20 mouse cellular contexts compared by ENCODE assay signal in genomic region chr17:50160904-50161805, GRCm38 (mm10). TPM values are rescaled to one million over a fixed set of nuclear protein-coding genes. Genes with fewer than 3 reads are reported as not detected.
A peak's percentile ranks its signal among the peaks of the same experiment; 100 is the strongest.
DNase-seq lines count a peak whose midpoint lies in the region; ATAC-seq lines count a peak whose summit lies in the region.
"Had no signal": no experiment of that assay in that cellular context is flagged by ENCODE, and none has a peak within 500 bp of the region (broad histone marks: within the 10 kb centered on the region; RNA-seq: fewer than 3 reads in every experiment).

No protein-coding gene starts in this region.

- 67% methylated on average over 20 of the region's 20 CpGs for WGBS in hindbrain, embryonic 12.5 days
- 79% methylated on average over 20 of the region's 20 CpGs for WGBS in hindbrain, embryonic 11.5 days
- 73% methylated on average over 20 of the region's 20 CpGs for WGBS in liver, embryonic 13.5 days (ENCODE audit: insufficient replicate concordance)
- WGBS in liver, embryonic 12.5 days (ENCODE audit: insufficient replicate concordance): 69% methylated on average over 20 of the region's 20 CpGs
- WGBS in embryonic facial prominence, embryonic 14.5 days: 67% methylated on average over 20 of the region's 20 CpGs
- 77% methylated on average over 20 of the region's 20 CpGs for WGBS in forebrain, embryonic 14.5 days

- no peak for DNase-seq in hindbrain, embryonic 11.5 days (ENCODE audit: low spot score)
- no peak for DNase-seq in liver, embryonic 13.5 days
- peak; percentile 65 for DNase-seq in embryonic facial prominence, embryonic 14.5 days (ENCODE audit: low spot score)
- DNase-seq in kidney, postnatal 10 days: peak; percentile 19
- no peak for DNase-seq in forebrain, embryonic 14.5 days (ENCODE audit: low spot score)
- DNase-seq: cerebellum, adult 9-10 months; heart, postnatal 10 days; layer of hippocampus, adult 9-11 months; left cerebral cortex, postnatal 4 days; lung, embryonic 14.5 days; lung, postnatal 36 days; right cerebral cortex, postnatal 4 days had no signal

- H3K27ac ChIP-seq in hindbrain, embryonic 12.5 days: peak overlapping the region; percentile 6; the same call in 1 of the 2 replicates
- no peak overlapping the region for H3K27ac ChIP-seq in hindbrain, embryonic 11.5 days (ENCODE audit: low read depth, low read length)
- peak overlapping the region; percentile 41 for H3K27ac ChIP-seq in liver, embryonic 13.5 days
- H3K27ac ChIP-seq in liver, embryonic 12.5 days: no peak overlapping the region
- H3K27ac ChIP-seq in embryonic facial prominence, embryonic 14.5 days (replicated peaks; ENCODE audit: low read depth, low read length): no peak overlapping the region
- H3K27ac ChIP-seq in forebrain, embryonic 14.5 days (ENCODE audit: low read depth, low read length): no peak overlapping the region
- H3K27ac ChIP-seq: embryonic facial prominence, embryonic 15.5 days; left cerebral cortex, adult 2 months had no signal

- no peak overlapping the region for H3K9ac ChIP-seq in hindbrain, embryonic 12.5 days
- H3K9ac ChIP-seq in hindbrain, embryonic 11.5 days (ENCODE audit: low read depth, low read length): no peak overlapping the region
- no peak overlapping the region for H3K9ac ChIP-seq in liver, embryonic 13.5 days
- no peak overlapping the region for H3K9ac ChIP-seq in liver, embryonic 12.5 days
- no peak overlapping the region for H3K9ac ChIP-seq in embryonic facial prominence, embryonic 14.5 days (ENCODE audit: low read depth, low read length)
- no peak overlapping the region for H3K9ac ChIP-seq in forebrain, embryonic 14.5 days (ENCODE audit: low read length)
- H3K9ac ChIP-seq: embryonic facial prominence, embryonic 15.5 days; lung, embryonic 14.5 days had no signal

- H3K4me1 ChIP-seq in hindbrain, embryonic 12.5 days: peaks cover 6% of the 10 kb centered on the region; the same call in 1 of the 2 replicates
- H3K4me1 ChIP-seq in hindbrain, embryonic 11.5 days (replicated peaks; ENCODE audit: control insufficient read depth, insufficient read depth, low read length): no peaks in the 10 kb centered on the region
- H3K4me1 ChIP-seq in liver, embryonic 13.5 days (replicated peaks): peaks cover 53% of the 10 kb centered on the region
- H3K4me1 ChIP-seq in liver, embryonic 12.5 days: peaks cover 48% of the 10 kb centered on the region
- H3K4me1 ChIP-seq in embryonic facial prominence, embryonic 14.5 days (ENCODE audit: control insufficient read depth, insufficient read depth, low read length): peaks cover 2% of the 10 kb centered on the region; the same call in 1 of the 2 replicates
- no peaks in the 10 kb centered on the region for H3K4me1 ChIP-seq in forebrain, embryonic 14.5 days (ENCODE audit: control insufficient read depth, insufficient read depth, low read length)
- H3K4me1 ChIP-seq: embryonic facial prominence, embryonic 15.5 days had no signal

- H3K4me2 ChIP-seq in hindbrain, embryonic 12.5 days (replicated peaks): no peak overlapping the region
- H3K4me2 ChIP-seq in hindbrain, embryonic 11.5 days (replicated peaks; ENCODE audit: low read depth, low read length): no peak overlapping the region
- no peak overlapping the region for H3K4me2 ChIP-seq in liver, embryonic 13.5 days
- no peak overlapping the region for H3K4me2 ChIP-seq in liver, embryonic 12.5 days
- no peak overlapping the region for H3K4me2 ChIP-seq in embryonic facial prominence, embryonic 14.5 days (ENCODE audit: low read depth, low read length)
- H3K4me2 ChIP-seq in forebrain, embryonic 14.5 days (ENCODE audit: low read length): no peak overlapping the region
- H3K4me2 ChIP-seq: embryonic facial prominence, embryonic 15.5 days; heart, embryonic 11.5 days; liver, embryonic 11.5 days; lung, embryonic 14.5 days had no signal

- no peaks in the 10 kb centered on the region for H3K36me3 ChIP-seq in hindbrain, embryonic 12.5 days
- H3K36me3 ChIP-seq in hindbrain, embryonic 11.5 days (ENCODE audit: control insufficient read depth, insufficient read depth, low read length): no peaks in the 10 kb centered on the region
- H3K36me3 ChIP-seq in liver, embryonic 13.5 days: peaks cover 14% of the 10 kb centered on the region
- H3K36me3 ChIP-seq in liver, embryonic 12.5 days: peaks cover 24% of the 10 kb centered on the region
- no peaks in the 10 kb centered on the region; the same call in 1 of the 2 replicates for H3K36me3 ChIP-seq in embryonic facial prominence, embryonic 14.5 days (ENCODE audit: control insufficient read depth, insufficient read depth, low read length)
- no peaks in the 10 kb centered on the region for H3K36me3 ChIP-seq in forebrain, embryonic 14.5 days (ENCODE audit: control insufficient read depth, insufficient read depth, low read length)

- H3K27me3 ChIP-seq in hindbrain, embryonic 12.5 days: no peaks in the 10 kb centered on the region
- no peaks in the 10 kb centered on the region for H3K27me3 ChIP-seq in hindbrain, embryonic 11.5 days (ENCODE audit: control insufficient read depth, insufficient read depth, low read length)
- no peaks in the 10 kb centered on the region for H3K27me3 ChIP-seq in liver, embryonic 13.5 days
- H3K27me3 ChIP-seq in liver, embryonic 12.5 days (replicated peaks): no peaks in the 10 kb centered on the region
- no peaks in the 10 kb centered on the region for H3K27me3 ChIP-seq in embryonic facial prominence, embryonic 14.5 days (replicated peaks; ENCODE audit: control insufficient read depth, insufficient read depth, low read length)
- no peaks in the 10 kb centered on the region for H3K27me3 ChIP-seq in forebrain, embryonic 14.5 days (replicated peaks; ENCODE audit: control insufficient read depth, insufficient read depth, low read length)
- H3K27me3 ChIP-seq: embryonic facial prominence, embryonic 15.5 days had no signal

- no peaks in the 10 kb centered on the region for H3K9me3 ChIP-seq in hindbrain, embryonic 12.5 days (replicated peaks)
- H3K9me3 ChIP-seq in hindbrain, embryonic 11.5 days (ENCODE audit: control insufficient read depth, low read length): no peaks in the 10 kb centered on the region
- no peaks in the 10 kb centered on the region for H3K9me3 ChIP-seq in liver, embryonic 13.5 days (replicated peaks)
- no peaks in the 10 kb centered on the region for H3K9me3 ChIP-seq in liver, embryonic 12.5 days (replicated peaks)
- H3K9me3 ChIP-seq in embryonic facial prominence, embryonic 14.5 days (ENCODE audit: control insufficient read depth, low read length): peaks cover 13% of the 10 kb centered on the region
- peaks cover 4% of the 10 kb centered on the region; the same call in 1 of the 2 replicates for H3K9me3 ChIP-seq in forebrain, embryonic 14.5 days (replicated peaks; ENCODE audit: control insufficient read depth, low read length)
- H3K9me3 ChIP-seq: embryonic facial prominence, embryonic 15.5 days had no signal

- no peak overlapping the region for H3K4me3 ChIP-seq in hindbrain, embryonic 12.5 days
- no peak overlapping the region for H3K4me3 ChIP-seq in hindbrain, embryonic 11.5 days (ENCODE audit: low read depth, low read length)
- H3K4me3 ChIP-seq in liver, embryonic 13.5 days (replicated peaks): no peak overlapping the region
- H3K4me3 ChIP-seq in liver, embryonic 12.5 days: no peak overlapping the region
- H3K4me3 ChIP-seq in embryonic facial prominence, embryonic 14.5 days (ENCODE audit: low read depth, low read length): no peak overlapping the region
- no peak overlapping the region for H3K4me3 ChIP-seq in forebrain, embryonic 14.5 days (ENCODE audit: low read depth, low read length)
- H3K4me3 ChIP-seq: embryonic facial prominence, embryonic 15.5 days; left cerebral cortex, adult 2 months; myocyte had no signal

- peak; percentile 54; the same call in 1 of the 2 replicates for ATAC-seq in hindbrain, embryonic 12.5 days (ENCODE audit: low FRiP score)
- ATAC-seq in hindbrain, embryonic 11.5 days (ENCODE audit: low FRiP score): no peak
- no peak for ATAC-seq in liver, embryonic 13.5 days (ENCODE audit: low read depth)
- no peak for ATAC-seq in liver, embryonic 12.5 days
- ATAC-seq in embryonic facial prominence, embryonic 14.5 days (ENCODE audit: low read depth): peak; percentile 44; the same call in 1 of the 2 replicates
- no peak for ATAC-seq in forebrain, embryonic 14.5 days
- no peak for ATAC-seq in inflammation-experienced regulatory T-cells, adult 6 months

RNA-seq across cellular contexts. Expression of gene Rftn1, which starts 29.3 kb away (rescaled TPM):
- polyA plus RNA-seq in hindbrain, embryonic 12.5 days (2016; fragmentation: Nextera tagmentation; extraction: Ambion mirVana): 8.3 and 10.4 TPM in 2 replicates
- 5.3 and 5.6 TPM in 2 replicates for polyA plus RNA-seq in hindbrain, embryonic 11.5 days (2014; fragmentation: Nextera tagmentation; extraction: Ambion mirVana)
- 5.7 and 6.0 TPM in 2 replicates for polyA plus RNA-seq in liver, embryonic 13.5 days (2015; fragmentation: Nextera tagmentation; extraction: Ambion mirVana)
- 9.8 and 11.0 TPM in 2 replicates for polyA plus RNA-seq in liver, embryonic 12.5 days (2016; fragmentation: Nextera tagmentation; extraction: Ambion mirVana)
- polyA plus RNA-seq in embryonic facial prominence, embryonic 14.5 days (2014; fragmentation: Nextera tagmentation; extraction: Ambion mirVana): 14.4 and 15.5 TPM in 2 replicates
- 14.8 and 21.1 TPM in 2 replicates for polyA plus RNA-seq in forebrain, embryonic 14.5 days (2014; fragmentation: Nextera tagmentation; extraction: Ambion mirVana)
- polyA plus RNA-seq in inflammation-experienced regulatory T-cells, adult 6 months (2017; shearing (Covaris generic)): 10 to 100 TPM; 22.7 to 31.1 (median 30.9) TPM

Comparison
In these comparisons a context has a peak if more than half of its experiments do, and no peak if none do; other contexts are left out.
1. ATAC-seq: peak in hindbrain, embryonic 12.5 days (single experiment) and embryonic facial prominence, embryonic 14.5 days (single experiment); none in hindbrain, embryonic 11.5 days (single experiment), liver, embryonic 13.5 days (single experiment), liver, embryonic 12.5 days (single experiment), forebrain, embryonic 14.5 days (single experiment) and inflammation-experienced regulatory T-cells, adult 6 months (single experiment).
2. H3K27ac ChIP-seq: peak in hindbrain, embryonic 12.5 days (single experiment) and liver, embryonic 13.5 days (single experiment); none in hindbrain, embryonic 11.5 days (single experiment), liver, embryonic 12.5 days (single experiment), embryonic facial prominence, embryonic 14.5 days (single experiment) and forebrain, embryonic 14.5 days (single experiment).
3. DNase-seq: peak in embryonic facial prominence, embryonic 14.5 days (single experiment) and kidney, postnatal 10 days (single experiment); none in hindbrain, embryonic 11.5 days (single experiment), liver, embryonic 13.5 days (single experiment) and forebrain, embryonic 14.5 days (single experiment).